Mouse (Mus musculus): ENCODE measurements around the gene H2afb3. TPM values are rescaled to one million over a fixed set of nuclear protein-coding genes. Genes with fewer than 3 reads are reported as not detected.
"Not testable (repeated sequence)": the region's sequence is repeated elsewhere in the genome, so short reads cannot be mapped to it uniquely, and the experiment has no call there.

The H2afb3 gene
- total RNA-seq (2021) = not detected
- long read RNA-seq, experiment 1 = 0 reads
- long read RNA-seq, experiment 2 = 0 reads

DNA sequence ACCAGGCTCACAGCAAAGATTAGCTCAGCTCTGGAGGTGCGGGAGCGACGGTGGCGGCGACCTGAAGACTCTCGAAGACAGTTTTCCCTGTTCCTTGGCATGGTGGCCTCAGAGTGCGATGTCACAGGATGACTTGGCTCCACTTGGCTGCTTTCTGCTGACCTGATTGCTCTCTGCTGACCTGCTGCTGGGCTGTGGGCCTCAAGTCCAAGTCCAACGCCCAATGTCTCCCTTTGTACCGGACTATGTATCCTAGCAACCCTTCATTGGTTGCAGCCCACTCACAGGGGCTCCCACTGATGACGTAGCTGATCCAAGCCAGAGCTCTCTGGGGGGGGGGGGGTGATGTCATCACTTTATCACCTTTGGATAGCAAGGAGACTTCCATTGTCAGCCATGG lies at the start of gene H2afb3:
H2afb3 (minus strand) TSS at position 101 of the 400 bp plus-strand sequence.
- not testable (repeated sequence) for DNase-seq (ENCODE audit: low spot score)

GRCm38 (mm10) chrX:120301469-120302175 lies 11.3 kb downstream of the H2afb3 start:
- no peak for DNase-seq (ENCODE audit: low spot score)

DNA sequence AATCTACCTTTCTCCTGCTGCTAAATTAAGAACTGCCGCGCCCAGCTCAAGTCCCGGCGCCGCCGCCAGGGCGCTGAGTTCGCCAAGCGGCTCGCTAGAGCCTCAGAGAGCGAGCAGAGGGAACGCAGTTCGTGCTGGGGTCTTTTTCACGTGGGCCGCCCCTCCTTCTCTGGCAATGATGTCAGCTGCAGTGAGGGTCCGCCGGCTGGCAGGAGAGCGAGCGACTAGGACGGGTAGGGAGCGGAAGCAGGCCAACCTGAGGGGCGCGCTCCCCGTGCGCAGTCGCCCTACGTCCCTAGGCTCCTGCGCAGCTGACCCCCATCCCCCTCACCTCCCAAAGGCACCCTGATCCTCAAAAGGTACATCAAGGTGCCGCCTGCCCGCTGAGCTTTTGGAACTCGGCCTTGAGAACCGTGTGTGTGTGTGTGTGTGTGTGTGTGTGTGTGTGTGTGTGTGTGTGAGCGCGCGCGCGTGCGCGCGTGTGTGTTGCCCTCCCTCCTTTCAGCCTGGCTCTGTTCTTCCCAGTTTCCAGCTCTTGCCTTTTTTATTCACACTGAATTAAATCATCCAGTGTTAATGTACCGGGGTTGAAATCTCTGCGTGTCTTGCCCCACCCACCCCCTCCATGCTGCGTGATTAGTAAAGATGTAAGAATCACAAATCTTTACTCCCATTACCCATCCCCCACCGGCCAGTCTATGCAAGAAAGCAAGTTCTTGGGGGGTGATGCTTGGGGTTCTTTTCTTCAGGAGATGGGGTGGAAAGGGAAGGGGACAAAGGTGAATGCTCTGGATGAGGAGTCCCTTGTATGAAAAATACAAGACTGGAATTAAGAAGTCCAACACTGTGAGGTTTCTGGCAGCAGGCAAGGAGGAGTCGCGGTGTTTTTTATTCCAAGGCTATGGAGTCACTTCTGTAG lies 19.8 kb downstream of the H2afb3 start:
- DNase-seq (ENCODE audit: low spot score) = no peak

GRCm38 (mm10) chrX:120291696-120292095 lies 21.2 kb downstream of the H2afb3 start:
- no peak for DNase-seq (ENCODE audit: low spot score)

GRCm38 (mm10) chrX:120290900-120291280 lies 22.0 kb downstream of the H2afb3 start:
- no peak for DNase-seq (ENCODE audit: low spot score)

GRCm38 (mm10) chrX:120290011-120290899 lies 22.6 kb downstream of the H2afb3 start, which contains the start of gene Pcdh11x:
Gene Pcdh11x, plus strand, starts transcription at chrX:120290259.
- no peak for DNase-seq (ENCODE audit: low spot score)

GRCm38 (mm10) chrX:120287502-120287901 lies 25.4 kb downstream of the H2afb3 start:
- DNase-seq (ENCODE audit: low spot score) = no peak

DNA sequence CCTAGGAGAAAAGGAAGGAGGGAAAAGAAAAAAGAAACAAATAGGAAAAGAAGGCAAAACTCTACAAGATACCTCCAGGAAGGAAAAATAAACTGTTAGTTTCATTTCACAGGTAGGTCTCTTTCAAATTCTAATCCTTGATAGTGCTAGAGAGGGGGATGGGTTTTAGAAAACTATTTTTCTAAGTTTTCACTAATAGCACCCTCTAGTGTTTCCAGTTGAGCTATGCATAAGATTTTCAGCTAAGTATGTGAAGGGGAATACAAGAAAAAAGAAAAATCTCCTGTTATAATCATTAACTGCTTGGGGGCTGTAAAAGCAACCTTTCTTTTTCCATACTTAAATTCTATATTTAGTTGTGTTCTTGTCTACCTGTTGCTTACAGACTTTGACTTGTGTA lies 27.4 kb downstream of the H2afb3 start:
- no peak for DNase-seq (ENCODE audit: low spot score)

Other genes starting within 250 kb of the H2afb3 start
- under 1 TPM; 0.19 to 0.43 TPM for gene Pcdh11x, start 22.8 kb downstream of the H2afb3 start, total RNA-seq (2021)

Data from gastrocnemius, adult 18-20 months (tissue).